Mouse (Mus musculus): Measurements from ENCODE around the gene Mak. TPM values are rescaled to one million over a fixed set of nuclear protein-coding genes. Genes with fewer than 3 reads are reported as not detected.
A peak's percentile ranks its signal among the peaks of the same experiment; 100 is the strongest.

Mak gene
- 2.7 TPM in 2 replicates for polyA plus RNA-seq (2015; fragmentation: Nextera tagmentation; extraction: Ambion mirVana)

GRCm38 (mm10) chr13:41079421-41079780 is at the start of gene Mak:
Gene Mak (minus strand): TSS chr13:41079706.
- under 1% methylated on average over 34 of the region's 40 CpGs for WGBS
- Histone ChIP-seq H3K9ac (ENCODE audit: low read depth, low read length) (peak within 1 kb of the TSS; percentile 61), H3K4me2 (ENCODE audit: low read length) (peak within 1 kb of the TSS; percentile 86), H3K4me3 (ENCODE audit: low read depth, low read length) (peak within 1 kb of the TSS; percentile 60), H3K9me3 (replicated peaks; ENCODE audit: control insufficient read depth, low read length, poor library complexity, severe bottlenecking) (no peaks in the 10 kb centered on the region), H3K27ac (ENCODE audit: low read length) (0 out of 2 replicates have a peak within 1 kb of the TSS, but pooled peaks have one; percentile 9), H3K36me3 (ENCODE audit: control insufficient read depth, insufficient read depth, low read length) (no peaks in the 10 kb centered on the region), H3K27me3 (ENCODE audit: control insufficient read depth, insufficient read depth, low read depth, low read length) (peaks cover 6% of the 10 kb centered on the region), H3K4me1 (ENCODE audit: control insufficient read depth, insufficient read depth, low read length) (peaks cover 2% of the 10 kb centered on the region; the same call in 1 of the 2 replicates)
- peak; percentile 95 for ATAC-seq

GRCm38 (mm10) chr13:41129061-41129460 is 49.6 kb upstream of the Mak start:
- Histone ChIP-seq H3K4me3 (ENCODE audit: low read depth, low read length) (no peak overlapping the region), H3K27me3 (ENCODE audit: control insufficient read depth, insufficient read depth, low read depth, low read length) (no peaks in the 10 kb centered on the region), H3K36me3 (ENCODE audit: control insufficient read depth, insufficient read depth, low read length) (no peaks in the 10 kb centered on the region), H3K9me3 (replicated peaks; ENCODE audit: control insufficient read depth, low read length, poor library complexity, severe bottlenecking) (no peaks in the 10 kb centered on the region), H3K27ac (ENCODE audit: low read length) (no peak overlapping the region), H3K4me1 (ENCODE audit: control insufficient read depth, insufficient read depth, low read length) (no peaks in the 10 kb centered on the region), H3K4me2 (ENCODE audit: low read length) (no peak overlapping the region), H3K9ac (ENCODE audit: low read depth, low read length) (no peak overlapping the region)
- WGBS = 91% methylated on average over 8 of the region's 8 CpGs
- no peak for ATAC-seq

- Histone ChIP-seq H3K4me2 (ENCODE audit: low read length) (no peak overlapping the region), H3K36me3 (ENCODE audit: control insufficient read depth, insufficient read depth, low read length) (no peaks in the 10 kb centered on the region), H3K9ac (ENCODE audit: low read depth, low read length) (no peak overlapping the region), H3K27ac (ENCODE audit: low read length) (no peak overlapping the region), H3K4me1 (ENCODE audit: control insufficient read depth, insufficient read depth, low read length) (no peaks in the 10 kb centered on the region), H3K27me3 (ENCODE audit: control insufficient read depth, insufficient read depth, low read depth, low read length) (no peaks in the 10 kb centered on the region), H3K9me3 (replicated peaks; ENCODE audit: control insufficient read depth, low read length, poor library complexity, severe bottlenecking) (no peaks in the 10 kb centered on the region), H3K4me3 (ENCODE audit: low read depth, low read length) (no peak overlapping the region)
- 88% methylated on average over 8 of the region's 8 CpGs for WGBS
- ATAC-seq = no peak
These were observed 48.8 kb upstream of the Mak start for GRCm38 (mm10) chr13:41128326-41128725.

GRCm38 (mm10) chr13:41123666-41124225 is 44.2 kb upstream of the Mak start:
- ATAC-seq = peak; percentile 28; the same call in 1 of the 2 replicates
- no peak overlapping the region for H3K27ac ChIP-seq (ENCODE audit: low read length)
- no peaks in the 10 kb centered on the region for H3K9me3 ChIP-seq (replicated peaks; ENCODE audit: control insufficient read depth, low read length, poor library complexity, severe bottlenecking)
- no peak overlapping the region for H3K9ac ChIP-seq (ENCODE audit: low read depth, low read length)
- H3K36me3 ChIP-seq (ENCODE audit: control insufficient read depth, insufficient read depth, low read length) = no peaks in the 10 kb centered on the region
- H3K27me3 ChIP-seq (ENCODE audit: control insufficient read depth, insufficient read depth, low read depth, low read length) = no peaks in the 10 kb centered on the region
- H3K4me1 ChIP-seq (ENCODE audit: control insufficient read depth, insufficient read depth, low read length) = no peaks in the 10 kb centered on the region
- H3K4me2 ChIP-seq (ENCODE audit: low read length) = no peak overlapping the region
- WGBS = 48% methylated on average over 6 of the region's 6 CpGs
- H3K4me3 ChIP-seq (ENCODE audit: low read depth, low read length) = no peak overlapping the region

- 41% methylated on average over 9 of the region's 9 CpGs for WGBS
- no peak overlapping the region for H3K4me3 ChIP-seq (ENCODE audit: low read depth, low read length)
- no peaks in the 10 kb centered on the region for H3K36me3 ChIP-seq (ENCODE audit: control insufficient read depth, insufficient read depth, low read length)
- H3K9ac ChIP-seq (ENCODE audit: low read depth, low read length) = no peak overlapping the region
- no peak for ATAC-seq
- no peak overlapping the region for H3K4me2 ChIP-seq (ENCODE audit: low read length)
- no peaks in the 10 kb centered on the region for H3K9me3 ChIP-seq (replicated peaks; ENCODE audit: control insufficient read depth, low read length, poor library complexity, severe bottlenecking)
- no peaks in the 10 kb centered on the region for H3K27me3 ChIP-seq (ENCODE audit: control insufficient read depth, insufficient read depth, low read depth, low read length)
- H3K4me1 ChIP-seq (ENCODE audit: control insufficient read depth, insufficient read depth, low read length) = no peaks in the 10 kb centered on the region
- H3K27ac ChIP-seq (ENCODE audit: low read length) = no peak overlapping the region
These were observed 39.8 kb upstream of the Mak start for GRCm38 (mm10) chr13:41119152-41119945.

GRCm38 (mm10) chr13:41113940-41114339 is 34.4 kb upstream of the Mak start, which contains the start of gene Sycp2l:
Gene Sycp2l (plus strand): TSS chr13:41114307.
- no peak within 1 kb of the TSS for H3K9ac ChIP-seq (ENCODE audit: low read depth, low read length)
- H3K9me3 ChIP-seq (replicated peaks; ENCODE audit: control insufficient read depth, low read length, poor library complexity, severe bottlenecking) = no peaks in the 10 kb centered on the region
- no peak for ATAC-seq
- no peak within 1 kb of the TSS for H3K4me3 ChIP-seq (ENCODE audit: low read depth, low read length)
- 30% methylated on average over 14 of the region's 14 CpGs for WGBS
- no peak within 1 kb of the TSS for H3K27ac ChIP-seq (ENCODE audit: low read length)
- no peaks in the 10 kb centered on the region for H3K4me1 ChIP-seq (ENCODE audit: control insufficient read depth, insufficient read depth, low read length)
- H3K4me2 ChIP-seq (ENCODE audit: low read length) = peak within 1 kb of the TSS; percentile 25
- H3K36me3 ChIP-seq (ENCODE audit: control insufficient read depth, insufficient read depth, low read length) = no peaks in the 10 kb centered on the region
- H3K27me3 ChIP-seq (ENCODE audit: control insufficient read depth, insufficient read depth, low read depth, low read length) = peaks cover 3% of the 10 kb centered on the region

GRCm38 (mm10) chr13:41110935-41111334 is 31.4 kb upstream of the Mak start, which contains the start of gene Gcm2:
Gene Gcm2 (minus strand): TSS chr13:41111035.
- ATAC-seq = no peak
- no peak within 1 kb of the TSS for H3K4me3 ChIP-seq (ENCODE audit: low read depth, low read length)
- peaks cover 3% of the 10 kb centered on the region for H3K27me3 ChIP-seq (ENCODE audit: control insufficient read depth, insufficient read depth, low read depth, low read length)
- no peaks in the 10 kb centered on the region for H3K4me1 ChIP-seq (ENCODE audit: control insufficient read depth, insufficient read depth, low read length)
- WGBS = 74% methylated on average over 3 of the region's 3 CpGs
- no peaks in the 10 kb centered on the region for H3K9me3 ChIP-seq (replicated peaks; ENCODE audit: control insufficient read depth, low read length, poor library complexity, severe bottlenecking)
- no peak within 1 kb of the TSS for H3K4me2 ChIP-seq (ENCODE audit: low read length)
- no peak within 1 kb of the TSS for H3K27ac ChIP-seq (ENCODE audit: low read length)
- no peak within 1 kb of the TSS for H3K9ac ChIP-seq (ENCODE audit: low read depth, low read length)
- no peaks in the 10 kb centered on the region for H3K36me3 ChIP-seq (ENCODE audit: control insufficient read depth, insufficient read depth, low read length)

GRCm38 (mm10) chr13:41105541-41105940 is 26.0 kb upstream of the Mak start:
- Histone ChIP-seq H3K27me3 (ENCODE audit: control insufficient read depth, insufficient read depth, low read depth, low read length) (no peaks in the 10 kb centered on the region), H3K4me2 (ENCODE audit: low read length) (no peak overlapping the region), H3K4me1 (ENCODE audit: control insufficient read depth, insufficient read depth, low read length) (no peaks in the 10 kb centered on the region), H3K4me3 (ENCODE audit: low read depth, low read length) (no peak overlapping the region), H3K27ac (ENCODE audit: low read length) (no peak overlapping the region), H3K9ac (ENCODE audit: low read depth, low read length) (no peak overlapping the region), H3K9me3 (replicated peaks; ENCODE audit: control insufficient read depth, low read length, poor library complexity, severe bottlenecking) (no peaks in the 10 kb centered on the region), H3K36me3 (ENCODE audit: control insufficient read depth, insufficient read depth, low read length) (no peaks in the 10 kb centered on the region)
- WGBS = 94% methylated on average over 13 of the region's 13 CpGs
- ATAC-seq = no peak

GRCm38 (mm10) chr13:41103841-41104525 is 24.5 kb upstream of the Mak start:
- Histone ChIP-seq H3K27ac (ENCODE audit: low read length) (no peak overlapping the region), H3K9me3 (replicated peaks; ENCODE audit: control insufficient read depth, low read length, poor library complexity, severe bottlenecking) (no peaks in the 10 kb centered on the region), H3K27me3 (ENCODE audit: control insufficient read depth, insufficient read depth, low read depth, low read length) (no peaks in the 10 kb centered on the region), H3K4me2 (ENCODE audit: low read length) (no peak overlapping the region), H3K4me1 (ENCODE audit: control insufficient read depth, insufficient read depth, low read length) (no peaks in the 10 kb centered on the region), H3K36me3 (ENCODE audit: control insufficient read depth, insufficient read depth, low read length) (no peaks in the 10 kb centered on the region), H3K9ac (ENCODE audit: low read depth, low read length) (no peak overlapping the region), H3K4me3 (ENCODE audit: low read depth, low read length) (no peak overlapping the region)
- ATAC-seq = no peak
- WGBS = 64% methylated on average over 12 of the region's 12 CpGs
